Mouse (Mus musculus): ENCODE measurements around the gene Cltc.
"Not testable (repeated sequence)": the region's sequence is repeated elsewhere in the genome, so short reads cannot be mapped to it uniquely, and the experiment has no call there.

Gene Cltc

DNA sequence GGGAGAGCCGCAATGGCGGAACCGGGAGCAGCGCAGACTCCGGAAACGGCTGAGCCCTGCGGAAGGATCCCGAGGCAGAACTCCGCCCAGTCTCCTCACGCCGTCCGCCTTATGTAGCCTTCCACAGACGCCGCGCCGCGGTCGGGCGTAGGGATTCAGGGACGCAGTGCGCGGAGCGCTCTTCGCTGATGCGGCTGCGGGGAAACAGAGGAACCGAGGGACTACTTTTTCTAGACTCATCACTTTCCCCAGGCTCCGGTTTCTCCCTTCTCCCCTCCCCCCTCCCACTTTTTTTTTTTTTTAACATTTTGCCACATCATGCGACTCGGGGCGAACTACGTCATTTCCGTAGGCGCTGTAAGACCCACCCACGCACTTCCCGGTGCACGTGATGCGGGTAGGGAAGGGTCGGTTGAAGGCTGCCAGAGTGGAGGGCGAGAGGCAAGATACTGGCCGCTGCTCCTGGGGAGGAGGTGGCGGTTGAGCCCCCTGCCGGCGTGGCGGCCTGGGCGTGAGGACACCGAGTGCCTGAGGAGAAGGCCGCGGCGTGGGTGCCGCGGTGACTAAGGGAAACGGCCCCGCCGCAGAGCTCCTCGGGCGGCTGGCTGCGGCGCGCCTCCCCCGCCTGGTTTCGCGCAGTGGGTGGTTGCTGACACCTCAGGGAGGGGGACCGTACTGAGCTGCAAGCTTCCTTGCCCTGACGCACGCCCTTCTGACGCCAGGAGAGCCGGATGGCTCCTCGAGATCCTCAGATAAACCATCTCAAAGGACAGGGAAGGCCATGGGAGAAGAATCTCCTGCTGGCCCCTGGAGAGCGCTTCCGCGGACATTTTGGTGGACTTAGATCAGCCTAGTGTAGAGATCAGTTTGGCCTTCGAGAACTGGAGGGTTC lies at the start of gene Cltc:
Gene Cltc (minus strand): TSS at position 86 of the 892 bp plus-strand sequence.
- peak; percentile 98 for DNase-seq (ENCODE audit: low read depth, low spot score)

DNA sequence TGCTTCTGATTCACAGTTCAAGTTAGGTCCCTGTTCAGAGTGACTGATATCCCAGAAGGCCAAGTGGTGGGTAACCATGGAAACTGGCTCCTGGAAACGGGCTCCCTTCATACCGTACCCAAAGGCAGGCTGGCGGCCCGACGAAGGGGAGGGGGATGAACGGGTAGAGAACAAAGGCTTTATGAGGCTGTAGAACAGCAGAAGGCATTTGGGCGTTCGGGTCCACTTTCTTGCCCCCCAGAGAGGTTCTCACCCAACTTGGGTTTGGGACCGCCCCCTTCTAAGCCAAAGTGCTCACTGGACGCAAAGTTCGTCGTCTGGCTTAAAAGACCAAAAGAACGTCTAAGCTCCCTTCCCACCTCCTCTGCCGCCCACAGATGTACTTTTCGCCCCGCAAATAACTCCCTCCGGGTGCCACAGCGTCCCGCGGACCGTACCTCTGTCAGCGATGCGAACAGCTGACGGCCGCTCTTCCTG lies 49.7 kb upstream of the Cltc start:
- DNase-seq (ENCODE audit: low read depth, low spot score), result peak; percentile 52

DNA sequence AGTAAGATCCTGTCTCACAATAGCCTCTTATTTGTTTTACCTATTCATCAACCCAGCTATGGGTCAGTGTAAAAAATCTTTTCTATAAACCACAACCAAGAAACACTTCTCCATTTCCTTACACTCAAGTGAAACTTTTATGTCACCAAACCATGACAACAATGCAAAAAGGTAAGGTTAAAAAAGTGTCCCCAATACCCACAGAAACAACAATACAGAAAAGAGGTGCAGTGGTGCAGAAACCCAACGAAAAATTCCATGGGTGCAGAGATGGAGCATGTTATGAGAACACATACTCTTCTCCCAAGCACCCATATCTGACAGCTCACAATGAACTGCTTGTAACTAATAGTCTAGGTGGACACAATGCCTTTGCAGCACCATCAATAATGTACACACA lies 36.8 kb upstream of the Cltc start:
- no peak for DNase-seq (ENCODE audit: low read depth, low spot score)

DNA sequence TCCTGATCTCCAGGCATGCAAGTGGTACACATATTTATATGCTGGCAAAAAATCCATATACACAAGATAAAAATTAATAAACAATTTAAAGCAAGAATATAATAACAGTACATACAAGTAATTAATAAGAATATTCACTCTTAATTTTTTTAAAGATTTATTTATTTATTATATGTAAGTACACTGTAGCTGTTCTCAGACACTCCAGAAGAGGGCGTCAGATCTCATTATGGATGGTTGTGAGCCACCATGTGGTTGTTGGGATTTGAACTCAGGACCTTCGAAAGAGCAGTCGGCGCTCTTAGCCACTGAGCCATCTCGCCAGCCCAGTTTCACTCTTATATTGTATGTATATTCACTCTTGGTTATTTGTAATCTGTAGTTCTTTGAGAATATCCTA lies 30.1 kb upstream of the Cltc start:
- DNase-seq (ENCODE audit: low read depth, low spot score), result not testable (repeated sequence)

DNA sequence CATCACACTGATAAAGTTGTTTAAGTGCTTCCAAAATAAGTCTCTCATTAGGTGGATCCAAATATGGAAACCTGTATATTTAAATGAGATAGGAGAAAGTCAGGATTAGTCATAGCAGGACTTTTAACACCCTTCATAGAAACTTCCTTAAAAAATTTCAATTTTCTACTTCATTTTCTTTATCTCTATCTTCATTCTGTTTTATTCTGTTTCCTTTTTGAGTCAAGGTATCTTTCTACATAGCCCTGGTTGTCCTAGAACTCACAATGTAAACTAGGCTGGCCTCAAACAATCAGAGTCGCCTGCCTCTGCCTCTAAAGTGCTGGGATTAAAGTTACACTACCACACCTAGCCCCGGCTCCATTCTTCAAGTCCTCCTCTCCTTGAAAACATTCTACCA lies 28.4 kb upstream of the Cltc start:
- no peak for DNase-seq (ENCODE audit: low read depth, low spot score)

DNA sequence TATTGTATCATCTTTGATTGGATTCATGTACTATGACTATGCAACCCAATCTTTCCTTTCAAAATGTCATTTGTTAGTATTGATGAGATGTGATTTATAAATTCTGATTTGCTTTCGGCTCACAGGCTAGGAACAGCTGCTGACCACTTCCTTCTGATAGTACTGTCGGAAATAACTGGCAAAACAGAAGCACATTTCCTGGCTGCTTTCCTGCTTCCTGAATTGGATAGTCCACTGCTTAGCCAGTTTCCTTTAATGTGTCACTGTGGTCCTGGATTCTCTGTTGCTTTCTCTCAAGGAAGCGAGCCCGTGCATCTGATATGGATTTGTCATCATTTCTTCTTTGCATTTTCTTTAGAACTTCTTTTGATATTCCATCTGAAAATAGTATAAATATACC lies 12.5 kb upstream of the Cltc start:
- DNase-seq (ENCODE audit: low read depth, low spot score), result no peak

DNA sequence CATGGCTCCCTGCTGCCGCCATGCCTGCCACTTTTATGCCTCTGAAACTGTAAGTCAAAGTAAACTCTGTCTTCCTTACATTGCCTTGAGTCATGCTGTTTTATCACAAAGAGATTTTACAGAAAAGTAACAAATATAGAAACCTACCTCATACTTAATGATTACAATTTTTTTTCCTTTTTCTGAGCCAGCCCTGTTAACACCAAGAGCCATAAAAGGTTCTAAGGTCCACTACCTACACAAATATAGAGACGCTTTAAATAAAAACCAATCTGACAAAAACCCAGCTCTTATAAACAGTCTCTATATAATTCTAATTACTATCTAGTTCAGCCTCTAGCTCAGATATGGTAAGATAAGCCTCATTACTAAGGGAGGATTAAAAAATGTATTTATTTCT lies 7.1 kb upstream of the Cltc start:
- no peak for DNase-seq (ENCODE audit: low read depth, low spot score)

DNA sequence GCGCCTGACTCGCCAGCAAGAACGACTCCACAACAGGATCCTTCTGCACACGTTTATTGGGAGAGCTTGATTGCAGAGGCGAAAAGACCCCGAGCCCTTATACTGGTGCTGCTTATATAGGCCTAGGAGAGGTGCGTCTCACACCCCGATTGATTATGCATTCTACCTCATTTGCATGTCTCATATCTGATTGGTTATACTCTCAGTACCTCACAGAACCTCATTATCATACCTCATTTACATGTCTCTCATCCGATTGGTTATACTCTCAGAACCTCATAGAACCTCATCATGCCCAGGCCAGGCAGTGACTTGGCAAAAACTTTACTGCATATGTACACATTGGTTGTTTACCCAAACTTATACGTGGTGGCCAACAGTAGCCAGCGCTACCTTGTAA lies 5.8 kb upstream of the Cltc start:
- not testable (repeated sequence) for DNase-seq (ENCODE audit: low read depth, low spot score)

DNA sequence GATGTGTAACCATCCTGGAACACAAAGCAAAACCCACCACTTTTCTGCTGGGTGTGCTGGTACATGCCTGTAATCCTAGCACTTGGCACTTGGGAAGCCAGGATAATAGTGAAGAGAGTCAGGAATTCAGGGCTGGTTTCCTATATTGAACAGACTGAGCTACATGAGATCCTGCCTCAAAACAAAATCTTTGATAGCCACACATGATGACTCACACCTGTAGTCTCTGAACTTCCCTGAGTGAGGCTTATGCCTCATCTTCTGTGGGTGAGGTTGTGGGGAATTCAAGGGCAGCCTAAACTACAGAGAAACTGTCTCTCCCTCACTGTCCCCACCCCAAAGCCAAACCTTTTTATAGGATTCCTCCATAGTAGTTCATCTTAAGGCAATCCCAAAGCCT lies 3.0 kb upstream of the Cltc start:
- DNase-seq (ENCODE audit: low read depth, low spot score), result no peak

DNA sequence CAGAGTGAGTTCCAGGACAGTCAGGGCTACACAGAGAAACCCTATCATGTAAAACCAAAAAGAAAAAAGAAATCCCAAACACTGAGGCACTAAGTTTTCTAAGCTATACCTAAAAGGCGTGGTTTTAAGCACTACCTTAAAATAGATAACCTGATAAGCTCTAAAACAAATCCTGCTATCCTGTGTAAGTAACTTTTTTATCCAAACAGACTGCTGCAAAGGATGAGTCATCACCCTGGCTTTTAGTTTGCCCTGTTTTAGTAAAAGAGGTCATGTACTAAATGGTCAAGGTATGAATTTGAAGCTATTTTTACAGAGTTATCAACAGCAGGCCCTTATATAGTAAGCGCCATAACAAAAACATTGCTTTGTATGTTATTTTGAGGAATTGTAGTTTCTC lies 2.5 kb upstream of the Cltc start:
- no peak for DNase-seq (ENCODE audit: low read depth, low spot score)

DNA sequence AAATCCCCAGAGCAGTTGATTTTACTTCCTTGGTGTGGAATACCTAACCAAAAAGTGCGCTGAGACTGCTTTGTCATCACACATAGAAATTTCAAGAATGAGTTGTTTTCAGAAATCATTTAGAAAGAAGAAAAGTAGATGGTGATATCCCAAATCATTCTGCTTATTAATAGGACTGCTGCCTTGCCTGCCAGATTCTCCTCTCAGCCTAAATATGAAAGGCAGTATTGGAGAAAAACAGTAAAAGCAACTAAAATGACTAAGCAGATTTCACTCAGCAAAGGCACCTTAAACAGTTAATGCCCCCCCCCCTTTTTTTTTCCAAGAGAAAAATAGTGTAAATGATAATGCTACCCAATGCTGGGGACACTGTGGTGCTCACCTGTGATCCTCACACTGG lies 1.9 kb upstream of the Cltc start:
- DNase-seq (ENCODE audit: low read depth, low spot score), result no peak

DNA sequence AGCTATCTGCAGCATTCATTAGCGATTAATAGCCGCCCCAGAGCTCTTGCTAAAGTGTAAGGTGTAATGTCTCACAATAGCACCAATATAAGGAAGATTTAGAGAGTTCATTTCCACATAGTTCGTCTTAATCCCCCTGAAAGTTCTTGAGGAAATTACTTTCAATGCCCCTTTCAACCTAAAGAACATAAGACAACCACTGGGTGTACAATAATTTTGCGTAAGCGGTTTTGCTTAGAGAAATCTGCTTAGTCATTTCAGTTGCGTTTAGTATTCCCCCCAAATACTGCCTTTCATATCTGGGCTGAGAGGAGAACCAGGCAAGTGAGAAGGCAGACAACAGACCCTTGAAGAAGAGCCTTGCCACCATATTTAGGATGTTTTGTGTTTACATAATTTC lies 1.2 kb upstream of the Cltc start:
- DNase-seq (ENCODE audit: low read depth, low spot score), result no peak

DNA sequence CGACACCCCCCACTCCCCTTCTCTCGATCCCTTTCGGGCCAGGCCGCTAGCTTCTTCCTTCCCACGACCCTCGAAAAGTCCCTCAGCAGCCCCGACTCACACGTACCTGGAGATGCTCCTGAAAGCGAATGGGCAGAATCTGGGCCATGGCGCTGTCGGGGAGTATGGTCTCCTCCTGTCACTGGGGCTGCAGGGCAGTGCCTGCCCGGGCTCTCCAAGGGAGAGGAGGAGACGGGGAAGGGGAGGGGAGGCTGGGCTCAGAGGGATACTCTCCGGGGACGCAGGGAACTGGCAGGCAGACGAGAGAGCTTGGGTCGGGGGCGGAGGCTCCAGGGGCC lies 254 bp downstream of the Cltc start:
- no peak for DNase-seq (ENCODE audit: low read depth, low spot score)

DNA sequence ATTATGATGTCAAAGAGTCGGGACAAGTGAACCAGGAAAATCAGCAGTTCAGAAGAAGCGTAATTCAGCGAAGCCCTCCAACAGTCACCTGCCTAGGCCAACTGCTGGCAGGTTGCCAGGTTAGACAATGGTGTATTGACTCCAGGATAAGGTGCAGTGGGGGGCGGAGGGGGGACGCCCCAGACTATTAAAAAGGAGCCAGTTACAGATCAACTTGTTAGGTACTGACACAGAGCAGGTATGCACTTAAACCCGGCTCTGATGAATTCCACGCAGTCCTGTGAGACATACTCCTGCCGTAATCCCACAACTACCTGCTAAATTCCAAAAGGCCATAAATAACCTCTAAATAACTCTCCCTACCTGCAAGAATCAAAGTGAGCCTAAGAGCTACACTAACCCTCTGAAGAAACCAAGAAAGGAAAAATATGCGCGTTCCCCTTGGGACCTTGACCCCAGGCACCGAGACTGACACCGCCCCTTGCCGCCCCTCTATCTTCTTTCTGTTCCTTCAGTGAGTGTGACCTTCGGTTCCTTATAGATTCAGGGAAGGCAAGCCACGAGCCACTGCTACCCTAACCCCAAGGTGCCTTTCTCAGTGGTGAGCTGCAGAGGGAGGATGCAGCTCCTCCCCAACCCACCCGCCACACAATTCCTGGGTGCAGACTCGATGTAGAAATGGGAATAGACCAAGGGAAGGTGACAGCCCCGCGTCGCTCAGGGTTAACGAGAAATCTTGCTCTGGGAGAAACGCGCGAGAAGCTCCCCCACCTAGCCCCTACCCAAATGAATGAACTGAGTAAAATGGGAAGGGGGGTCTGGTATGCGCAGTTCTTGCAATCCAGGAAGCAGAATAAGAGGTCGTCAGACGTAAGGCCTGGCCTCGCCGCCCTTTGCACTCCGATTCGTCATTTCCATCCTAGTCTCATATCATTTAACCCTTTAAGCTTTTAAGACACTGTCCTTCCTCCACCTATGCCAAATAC lies 916 bp downstream of the Cltc start:
- DNase-seq (ENCODE audit: low read depth, low spot score), result no peak

DNA sequence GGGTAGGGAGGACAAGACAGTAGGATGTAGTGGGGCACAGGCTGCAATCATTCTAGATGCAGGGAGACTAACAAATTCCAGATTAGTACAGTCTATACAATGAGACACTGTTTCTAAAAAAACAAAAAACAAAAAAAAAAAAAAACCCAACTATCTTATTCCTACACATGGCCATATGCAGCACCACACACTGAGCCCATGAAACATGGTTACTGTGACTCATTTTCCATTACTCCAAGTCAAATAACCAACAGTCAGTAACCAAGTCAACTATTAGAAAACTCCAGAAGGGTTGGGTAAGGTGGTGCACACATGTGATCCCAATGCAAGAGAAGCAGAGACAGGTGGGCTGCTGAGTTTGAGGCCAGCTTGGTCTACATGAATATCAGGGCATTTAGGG lies 5.0 kb downstream of the Cltc start:
- DNase-seq (ENCODE audit: low read depth, low spot score), result no peak

DNA sequence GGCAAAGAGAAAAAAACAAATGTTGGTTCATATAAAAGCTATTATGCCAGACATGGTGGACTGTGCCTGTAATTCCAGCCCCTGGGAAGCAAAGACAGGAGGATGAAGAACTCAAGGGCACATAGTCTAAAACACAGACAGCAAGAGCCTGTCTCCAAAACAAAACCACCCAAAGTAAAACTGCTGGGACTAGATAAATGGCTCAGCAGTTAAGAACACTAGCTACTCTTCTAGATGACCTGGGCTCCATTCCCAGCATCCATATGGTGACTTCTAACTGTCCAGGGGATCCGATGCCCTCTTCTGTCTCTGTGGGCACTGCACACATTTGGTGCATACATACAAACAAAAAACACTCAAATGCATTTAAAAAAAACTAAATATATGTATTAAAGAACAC lies 6.4 kb downstream of the Cltc start:
- DNase-seq (ENCODE audit: low read depth, low spot score), result no peak

DNA sequence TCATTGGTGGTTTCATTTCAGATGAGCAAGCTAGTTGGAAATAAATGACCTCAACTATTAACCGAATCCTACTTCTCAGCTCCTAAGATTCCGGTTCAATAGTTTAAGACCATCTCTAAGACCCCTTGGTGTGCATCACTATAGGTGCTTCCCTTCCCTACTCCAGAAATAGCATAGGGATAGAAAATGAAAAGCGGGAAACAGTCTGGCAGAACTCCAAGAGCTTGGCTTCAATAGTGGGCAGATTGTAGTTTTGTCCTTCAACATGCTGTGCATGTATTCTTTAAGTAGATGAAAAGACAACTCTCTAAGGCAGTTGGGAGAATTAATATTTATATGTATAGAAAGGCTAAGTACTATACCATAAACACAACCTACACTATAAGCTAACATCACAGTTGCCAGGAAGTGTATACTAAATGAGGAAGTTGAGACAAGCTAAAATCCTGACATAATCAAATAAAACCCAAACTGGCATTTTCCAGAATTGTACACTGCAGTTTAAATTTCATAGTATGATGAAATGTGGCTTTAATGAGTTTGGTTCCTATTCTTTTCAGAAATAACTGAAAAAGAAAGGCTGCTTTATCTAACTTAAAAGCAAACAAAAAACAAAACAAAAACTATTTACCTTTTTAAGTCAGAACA lies 7.5 kb downstream of the Cltc start:
- DNase-seq (ENCODE audit: low read depth, low spot score), result no peak

DNA sequence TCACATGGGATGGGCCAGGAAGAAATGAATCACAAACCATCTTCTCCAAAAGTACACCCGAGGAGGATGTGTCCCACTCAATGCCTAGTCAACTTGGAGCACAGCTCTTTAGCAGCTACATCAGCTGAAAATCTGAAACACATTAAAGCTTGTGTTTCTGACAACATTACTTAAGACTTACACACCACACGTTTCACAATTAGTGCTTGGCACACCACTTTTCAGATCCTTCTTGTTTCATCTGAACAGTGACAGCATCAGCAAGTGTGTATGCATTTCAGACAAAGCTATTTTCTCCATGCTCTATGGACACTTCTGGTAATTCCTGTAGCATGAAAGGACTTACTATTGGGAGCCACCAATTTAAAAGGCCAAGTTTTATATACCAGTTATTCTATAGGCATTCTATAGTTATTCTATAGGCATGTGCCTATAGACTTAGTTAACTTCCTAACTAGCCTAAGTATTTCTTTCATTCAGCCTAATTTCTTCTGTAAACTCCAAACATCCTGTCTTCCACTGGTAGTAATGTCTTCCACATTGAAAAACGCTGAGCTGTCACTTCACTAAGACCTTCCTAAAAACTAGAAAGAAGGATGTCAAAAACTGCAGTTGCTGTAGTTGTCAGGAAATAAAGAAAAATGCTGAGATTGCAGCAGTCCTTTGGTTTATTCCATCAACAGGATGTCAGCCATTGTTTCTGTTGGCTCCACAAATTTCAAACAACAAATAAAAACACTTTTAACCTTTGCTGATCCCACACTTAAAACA lies 11.5 kb downstream of the Cltc start:
- DNase-seq (ENCODE audit: low read depth, low spot score), result no peak

DNA sequence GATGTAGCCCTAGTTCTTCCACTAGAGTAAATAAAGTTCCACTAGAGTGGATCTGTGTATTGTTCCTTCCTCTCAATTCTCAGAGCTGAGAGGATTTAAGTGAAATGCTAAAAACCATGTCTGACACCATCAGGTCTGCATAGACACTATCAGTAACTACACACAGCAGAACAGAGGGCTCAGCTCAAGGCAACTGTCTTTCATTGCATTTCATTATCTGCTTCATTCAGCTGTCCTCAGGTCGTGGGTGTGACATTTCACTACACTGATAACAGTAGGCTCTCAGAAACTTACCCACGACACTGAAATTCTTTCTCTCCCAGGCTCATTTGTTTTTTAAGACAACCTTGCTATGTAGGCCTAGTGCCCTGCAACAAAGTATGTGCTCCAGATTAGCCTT lies 14.8 kb downstream of the Cltc start:
- DNase-seq (ENCODE audit: low read depth, low spot score), result no peak

DNA sequence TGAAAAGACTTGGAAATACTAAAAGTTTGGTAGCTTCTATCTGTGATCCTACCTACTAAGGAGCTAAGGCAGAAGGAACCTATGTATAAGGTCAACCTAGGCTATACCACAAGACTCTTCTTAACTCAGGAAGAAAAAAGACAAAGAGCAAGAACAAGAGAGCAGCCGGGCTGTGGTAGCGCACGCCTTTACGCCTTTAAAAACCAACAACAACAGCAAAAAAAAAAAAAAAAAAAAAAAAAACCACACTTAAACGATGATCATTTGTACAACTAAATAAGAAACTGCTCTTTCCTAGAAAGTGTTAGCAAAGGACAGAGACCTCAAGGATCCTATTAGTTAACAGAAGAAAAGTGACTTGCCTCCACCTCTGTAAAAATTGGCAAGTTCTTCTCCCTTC lies 15.9 kb downstream of the Cltc start:
- DNase-seq (ENCODE audit: low read depth, low spot score), result no peak

DNA sequence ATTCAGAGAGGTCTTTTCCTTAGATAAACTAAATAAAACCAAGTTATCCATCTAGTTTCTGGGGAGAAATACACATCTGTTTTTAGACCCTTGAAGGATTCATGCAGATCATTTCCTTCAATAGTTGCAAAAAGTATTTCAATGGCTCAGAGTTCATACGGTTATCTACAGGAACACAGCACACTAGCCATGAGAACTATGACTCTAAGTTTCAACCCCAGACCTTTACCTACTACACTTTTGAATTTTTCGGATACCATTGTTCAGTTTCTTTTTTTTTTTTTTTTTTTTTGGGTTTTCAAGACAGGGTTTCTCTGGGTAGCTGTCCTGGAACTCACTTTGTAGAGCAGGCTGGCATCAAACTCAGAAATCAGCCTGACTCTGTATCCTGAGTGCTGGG lies 17.9 kb downstream of the Cltc start:
- no peak for DNase-seq (ENCODE audit: low read depth, low spot score)
